Mouse (Mus musculus) neural tube, embryonic 13.5 days (tissue): ENCODE data around the gene Rasgef1c. TPM values are rescaled to one million over a fixed set of nuclear protein-coding genes. Genes with fewer than 3 reads are reported as not detected.

ENCODE experiments used
- microRNA-seq: library from miRNA; unstranded; fragments of <30 nt; microRNA quantifications from one replicate; pipeline ENCODE4, GENCODE M21; 2016
- polyA plus RNA-seq: library from polyadenylated mRNA; unstranded; fragments of >200 nt; fragmentation: Nextera tagmentation; extraction: Ambion mirVana; gene quantifications from 2 replicates; pipeline ENCODE4 v1.2.1, GENCODE M21; 2015

Rasgef1c gene
- polyA plus RNA-seq, 1 experiment from 2014 or later = 17.8 TPM

Small RNAs within 50 kb of the gene (microRNA-seq; reads per million reads assigned to microRNA genes)
- gene Gm23492 = not detected

Other genes starting within 250 kb of the Rasgef1c start
- gene Scgb3a1, start 238.2 kb upstream of the Rasgef1c start, polyA plus RNA-seq = not detected in 2 replicates
- gene Cnot6, start 189.1 kb upstream of the Rasgef1c start, polyA plus RNA-seq = 42.8 and 52.8 TPM in 2 replicates
- 4.6 and 6.3 TPM in 2 replicates for gene Gfpt2, start 107.7 kb upstream of the Rasgef1c start, polyA plus RNA-seq
- gene Mapk9, start 55.1 kb upstream of the Rasgef1c start, polyA plus RNA-seq = 56.0 and 63.4 TPM in 2 replicates
- 59.2 and 64.2 TPM in 2 replicates for gene Rnf130, start 123.5 kb downstream of the Rasgef1c start, polyA plus RNA-seq
- gene Tbc1d9b, start 229.6 kb downstream of the Rasgef1c start, polyA plus RNA-seq = 36.1 and 39.2 TPM in 2 replicates